Mouse (Mus musculus) liver, postnatal 0 days (tissue): ENCODE measurements at regions not wholly inside any gene's neighbourhood (a gene's known extent, or its start where the extent isn't known, plus 50 kb on each side); places are given as distances from the start of the nearest gene placed in this dataset.

ENCODE experiments used
- CTCF ChIP-seq: sonication (generic); IDR thresholded peaks from 2 replicates; pipeline ENCODE4 v1.5.1; 2016; ENCODE audit warnings: antibody characterized with exemption, low read depth
- EP300 ChIP-seq: IDR thresholded peaks from 2 replicates; pipeline ENCODE4 v1.6.1; 2016; ENCODE audit warnings: antibody characterized with exemption, low read depth, mild to moderate bottlenecking

DNA sequence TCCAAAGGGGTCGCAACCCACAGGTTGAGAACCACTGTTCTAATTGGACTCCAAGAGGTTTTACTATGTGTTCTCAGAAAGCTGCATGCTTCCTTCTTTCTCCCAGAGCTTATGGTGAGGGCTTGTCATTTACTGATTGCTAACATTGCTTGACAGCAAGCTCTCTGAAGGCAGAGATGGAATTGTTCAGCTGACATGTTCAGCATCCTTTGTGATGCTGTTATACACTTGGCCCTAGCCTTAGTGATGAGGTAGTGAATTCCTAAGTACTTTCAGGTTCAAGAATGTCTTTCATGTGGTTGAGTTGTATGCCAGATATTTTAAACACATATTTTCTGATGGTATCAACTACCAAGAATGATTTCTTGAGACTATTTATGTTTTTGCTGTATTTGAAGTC lies 202.9 kb upstream of the Zc3h12c start:
- TF ChIP-seq EP300 = no peak
- no peak for TF ChIP-seq CTCF
